7 mouse cellular contexts compared by ENCODE assay signal in genomic region chr9:107555031-107555457, GRCm38 (mm10). TPM values are rescaled to one million over a fixed set of nuclear protein-coding genes. Genes with fewer than 3 reads are reported as not detected.
DNase-seq lines count a peak whose midpoint lies in the region; ATAC-seq lines count a peak whose summit lies in the region.

No protein-coding gene starts in this region.

- H3K9me3 ChIP-seq in intestine, embryonic 15.5 days: no peaks in the 10 kb centered on the region
- H3K9me3 ChIP-seq in liver, embryonic 16.5 days (replicated peaks; ENCODE audit: control insufficient read depth, low read length): no peaks in the 10 kb centered on the region
- no peaks in the 10 kb centered on the region for H3K9me3 ChIP-seq in neural tube, embryonic 12.5 days

- intact Hi-C loops in gastrocnemius, postnatal 36 days (cut with DNase I): no loop called here

- H3K27me3 ChIP-seq in intestine, embryonic 15.5 days (replicated peaks): no peaks in the 10 kb centered on the region
- H3K27me3 ChIP-seq in liver, embryonic 16.5 days (ENCODE audit: control insufficient read depth, insufficient read depth, low read depth, low read length): peaks cover 13% of the 10 kb centered on the region; the same call in 1 of the 2 replicates
- peaks cover 31% of the 10 kb centered on the region for H3K27me3 ChIP-seq in neural tube, embryonic 12.5 days (replicated peaks)

- peak overlapping the region; percentile 82 for H3K9ac ChIP-seq in intestine, embryonic 15.5 days
- H3K9ac ChIP-seq in liver, embryonic 16.5 days (ENCODE audit: low read depth, low read length): peak overlapping the region; percentile 94
- peak overlapping the region; percentile 83 for H3K9ac ChIP-seq in neural tube, embryonic 12.5 days

- peaks cover 27% of the 10 kb centered on the region for H3K36me3 ChIP-seq in intestine, embryonic 15.5 days
- peaks cover 26% of the 10 kb centered on the region for H3K36me3 ChIP-seq in liver, embryonic 16.5 days (ENCODE audit: control insufficient read depth, insufficient read depth)
- H3K36me3 ChIP-seq in neural tube, embryonic 12.5 days: peaks cover 35% of the 10 kb centered on the region

- under 1% methylated on average over 23 of the region's 23 CpGs for WGBS in intestine, embryonic 15.5 days
- WGBS in liver, embryonic 16.5 days (ENCODE audit: insufficient replicate concordance): 0% methylated on average over 23 of the region's 23 CpGs
- under 1% methylated on average over 23 of the region's 23 CpGs for whole genome bisulfite sequencing in neural tube, embryonic 12.5 days

- peak; percentile 82 for DNase-seq in NIH3T3 (ENCODE audit: low read depth)
- DNase-seq in gastrocnemius, postnatal 36 days: peak; percentile 65 to 66
- no peak for DNase-seq in cerebellum, adult 11-12 months

- H3K4me1 ChIP-seq in intestine, embryonic 15.5 days (replicated peaks): peaks cover 38% of the 10 kb centered on the region
- peaks cover 46% of the 10 kb centered on the region for H3K4me1 ChIP-seq in liver, embryonic 16.5 days (ENCODE audit: control insufficient read depth, low read depth, low read length)
- H3K4me1 ChIP-seq in neural tube, embryonic 12.5 days: peaks cover 46% of the 10 kb centered on the region

- ATAC-seq in common myeloid progenitor, adult 5-6 weeks (replicated peaks; ENCODE audit: low read depth, poor library complexity, severe bottlenecking): peak; percentile 15; the same call in 1 of the 2 replicates
- peak; percentile 39 for ATAC-seq in intestine, embryonic 15.5 days
- ATAC-seq in liver, embryonic 16.5 days (ENCODE audit: low read depth): peak; percentile 2
- peak; percentile 45 for ATAC-seq in neural tube, embryonic 12.5 days (ENCODE audit: low FRiP score, low read depth)

- peak overlapping the region; percentile 76 for H3K4me3 ChIP-seq in intestine, embryonic 15.5 days (replicated peaks)
- H3K4me3 ChIP-seq in liver, embryonic 16.5 days (ENCODE audit: low read depth, low read length): peak overlapping the region; percentile 80
- H3K4me3 ChIP-seq in neural tube, embryonic 12.5 days: peak overlapping the region; percentile 72

- H3K27ac ChIP-seq in intestine, embryonic 15.5 days: peak overlapping the region; percentile 96
- peak overlapping the region; percentile 94 for H3K27ac ChIP-seq in liver, embryonic 16.5 days (ENCODE audit: low read length)
- H3K27ac ChIP-seq in neural tube, embryonic 12.5 days: peak overlapping the region; percentile 69

- peak overlapping the region; percentile 97 for H3K4me2 ChIP-seq in intestine, embryonic 15.5 days (replicated peaks)
- peak overlapping the region; percentile 93 for H3K4me2 ChIP-seq in liver, embryonic 16.5 days (ENCODE audit: low read depth, low read length)
- H3K4me2 ChIP-seq in neural tube, embryonic 12.5 days (replicated peaks): peak overlapping the region; percentile 96

RNA-seq across cellular contexts. Expression of gene Rassf1, which starts 3.7 kb away (rescaled TPM):
- 29.3 and 37.4 TPM in 2 replicates for total RNA-seq in common myeloid progenitor, adult 5-6 weeks (2017)
- total RNA-seq in gastrocnemius, postnatal 36 days (2021): 10 to 100 TPM; 10.4 to 14.9 TPM
- 51.7 and 52.7 TPM in 2 replicates for polyA plus RNA-seq in intestine, embryonic 15.5 days (2015; fragmentation: Nextera tagmentation; extraction: Ambion mirVana)
- polyA plus RNA-seq in liver, embryonic 16.5 days (2015; fragmentation: Nextera tagmentation; extraction: Ambion mirVana): 15.9 and 16.5 TPM in 2 replicates
- polyA plus RNA-seq in neural tube, embryonic 12.5 days (2016; fragmentation: Nextera tagmentation; extraction: Ambion mirVana): 37.6 and 37.7 TPM in 2 replicates

RNA-seq across cellular contexts. Expression of gene Zmynd10, which starts 7.9 kb away (rescaled TPM):
- total RNA-seq in common myeloid progenitor, adult 5-6 weeks (2017): not detected in 2 replicates
- not detected for total RNA-seq in gastrocnemius, postnatal 36 days (2021)
- polyA plus RNA-seq in intestine, embryonic 15.5 days (2015; fragmentation: Nextera tagmentation; extraction: Ambion mirVana): 0.67 and 0.68 TPM in 2 replicates
- polyA plus RNA-seq in liver, embryonic 16.5 days (2015; fragmentation: Nextera tagmentation; extraction: Ambion mirVana): 1.7 and 2.4 TPM in 2 replicates
- polyA plus RNA-seq in neural tube, embryonic 12.5 days (2016; fragmentation: Nextera tagmentation; extraction: Ambion mirVana): 0.51 and 0.82 TPM in 2 replicates

RNA-seq across cellular contexts. Expression of gene Tusc2, which starts 8.0 kb away (rescaled TPM):
- 11.8 and 14.8 TPM in 2 replicates for total RNA-seq in common myeloid progenitor, adult 5-6 weeks (2017)
- total RNA-seq in gastrocnemius, postnatal 36 days (2021): 10 to 100 TPM; 28.7 to 35.1 TPM
- 44.2 and 45.0 TPM in 2 replicates for polyA plus RNA-seq in intestine, embryonic 15.5 days (2015; fragmentation: Nextera tagmentation; extraction: Ambion mirVana)
- polyA plus RNA-seq in liver, embryonic 16.5 days (2015; fragmentation: Nextera tagmentation; extraction: Ambion mirVana): 29.1 and 29.4 TPM in 2 replicates
- 93.3 and 93.9 TPM in 2 replicates for polyA plus RNA-seq in neural tube, embryonic 12.5 days (2016; fragmentation: Nextera tagmentation; extraction: Ambion mirVana)

RNA-seq across cellular contexts. Expression of gene Hyal2, which starts 12.7 kb away (rescaled TPM):
- 6.9 and 7.2 TPM in 2 replicates for total RNA-seq in common myeloid progenitor, adult 5-6 weeks (2017)
- 10 to 100 TPM; 12.0 to 16.5 TPM for total RNA-seq in gastrocnemius, postnatal 36 days (2021)
- 81.0 and 87.9 TPM in 2 replicates for polyA plus RNA-seq in intestine, embryonic 15.5 days (2015; fragmentation: Nextera tagmentation; extraction: Ambion mirVana)
- polyA plus RNA-seq in liver, embryonic 16.5 days (2015; fragmentation: Nextera tagmentation; extraction: Ambion mirVana): 48.9 and 50.2 TPM in 2 replicates
- 93.6 and 97.0 TPM in 2 replicates for polyA plus RNA-seq in neural tube, embryonic 12.5 days (2016; fragmentation: Nextera tagmentation; extraction: Ambion mirVana)

RNA-seq across cellular contexts. Expression of gene Nprl2, which starts 13.0 kb away (rescaled TPM):
- total RNA-seq in common myeloid progenitor, adult 5-6 weeks (2017): 12.8 and 15.2 TPM in 2 replicates
- total RNA-seq in gastrocnemius, postnatal 36 days (2021): 10 to 100 TPM in 1 of 2 experiments, 1 to 10 TPM in 1; 9.1 to 11.6 TPM
- polyA plus RNA-seq in intestine, embryonic 15.5 days (2015; fragmentation: Nextera tagmentation; extraction: Ambion mirVana): 33.9 and 36.9 TPM in 2 replicates
- 12.1 and 12.5 TPM in 2 replicates for polyA plus RNA-seq in liver, embryonic 16.5 days (2015; fragmentation: Nextera tagmentation; extraction: Ambion mirVana)
- polyA plus RNA-seq in neural tube, embryonic 12.5 days (2016; fragmentation: Nextera tagmentation; extraction: Ambion mirVana): 52.6 and 55.2 TPM in 2 replicates
